Mouse (Mus musculus) stomach, embryonic 14.5 days (tissue): ENCODE results near the gene Cc2d1a. TPM values are rescaled to one million over a fixed set of nuclear protein-coding genes. Genes with fewer than 3 reads are reported as not detected.

ENCODE experiments used
- ATAC-seq: fragments of 200-750 bp; cut with Nextera tagmentation; 2 replicates; pipeline ENCODE4 v1.8.0; 2017; ENCODE audit warnings: low read depth, moderate TSS enrichment; ENCODE audit not compliant: insufficient number of reproducible peaks, insufficient read depth, low FRiP score
- H3K27ac ChIP-seq: fragments of 300-500 bp; sonication (generic); 2 replicates; pipeline ENCODE4 v1.5.1; 2014; ENCODE audit warnings: mild to moderate bottlenecking, low read length, moderate library complexity, mixed read lengths
- H3K27me3 ChIP-seq: fragments of 300-500 bp; sonication (generic); 2 replicates; pipeline ENCODE4 v1.6.1; 2014; ENCODE audit warnings: low read length, control low read depth, mixed read lengths; ENCODE audit not compliant: control insufficient read depth, insufficient read depth
- H3K36me3 ChIP-seq: fragments of 300-500 bp; sonication (generic); 2 replicates; pipeline ENCODE4 v1.6.1; 2014; ENCODE audit warnings: mild to moderate bottlenecking, control low read depth, low read length, moderate library complexity, mixed read lengths; ENCODE audit not compliant: control insufficient read depth, insufficient read depth
- H3K4me1 ChIP-seq: fragments of 300-500 bp; sonication (generic); 2 replicates; pipeline ENCODE4 v1.6.1; 2014; ENCODE audit warnings: low read length, control low read depth, mixed read lengths; ENCODE audit not compliant: control insufficient read depth, insufficient read depth
- H3K4me2 ChIP-seq: fragments of 300-500 bp; sonication (generic); replicated peaks from 2 replicates; pipeline ENCODE4 v1.6.1; 2014; ENCODE audit warnings: low read depth, low read length, control low read depth
- H3K4me3 ChIP-seq: fragments of 300-500 bp; sonication (generic); 2 replicates; pipeline ENCODE4 v1.5.1; 2014; ENCODE audit warnings: low read depth, low read length, control low read depth
- H3K9ac ChIP-seq: fragments of 300-500 bp; sonication (generic); replicated peaks from 2 replicates; pipeline ENCODE4 v1.6.1; 2014; ENCODE audit warnings: low read depth, mild to moderate bottlenecking, control low read depth, low read length, moderate library complexity, mixed read lengths
- H3K9me3 ChIP-seq: fragments of 300-500 bp; sonication (generic); 2 replicates; pipeline ENCODE4 v1.6.1; 2016; ENCODE audit warnings: low read depth, low read length, control low read depth; ENCODE audit not compliant: control insufficient read depth
- WGBS: fragments of 180-500 bp; shearing (Covaris S2); extraction: QIAGEN DNeasy Blood & Tissue Kit; methylation state at CpG from one replicate; pipeline ENCODE4 v1.1.7; 2014; 5-methylcytosine and 5-hydroxymethylcytosine counted together
- polyA plus RNA-seq: library from polyadenylated mRNA; unstranded; fragments of >200 nt; fragmentation: Nextera tagmentation; extraction: Ambion mirVana; gene quantifications from 2 replicates; pipeline ENCODE4 v1.2.1, GENCODE M21; 2014

Cc2d1a gene
- polyA plus RNA-seq, 1 experiment from 2014 or later = 18.2 TPM

GRCm38 (mm10) chr8:84104697-84105609, 42.8 kb downstream of the Cc2d1a start, which contains the start of gene Dcaf15:
Dcaf15 (minus strand) TSS chr8:84104768.
- peak; percentile 94 for ATAC-seq
- WGBS = 7% methylated on average over 42 of the region's 42 CpGs

GRCm38 (mm10) chr8:84104221-84104620, 43.5 kb downstream of the Cc2d1a start:
- WGBS = 0% methylated on average over 15 of the region's 29 CpGs
- H3K4me2 ChIP-seq = peak overlapping the region; percentile 68
- H3K9ac ChIP-seq = peak overlapping the region; percentile 60
- H3K4me1 ChIP-seq = peaks cover 15% of the 10 kb centered on the region
- no peaks in the 10 kb centered on the region for H3K27me3 ChIP-seq
- ATAC-seq = peak; percentile 74
- no peaks in the 10 kb centered on the region for H3K9me3 ChIP-seq
- peak overlapping the region; percentile 59 for H3K4me3 ChIP-seq
- peak overlapping the region; percentile 80 for H3K27ac ChIP-seq
- peaks cover 13% of the 10 kb centered on the region for H3K36me3 ChIP-seq

More at GRCm38 (mm10) chr8:84104697-84105609, 42.8 kb downstream of the Cc2d1a start, which contains the start of gene Dcaf15:
- H3K9me3 ChIP-seq = no peaks in the 10 kb centered on the region
- H3K27me3 ChIP-seq = no peaks in the 10 kb centered on the region
- H3K9ac ChIP-seq = peak within 1 kb of the TSS; percentile 60
- H3K4me3 ChIP-seq = peak within 1 kb of the TSS; percentile 59
- H3K4me1 ChIP-seq = peaks cover 15% of the 10 kb centered on the region
- H3K36me3 ChIP-seq = peaks cover 13% of the 10 kb centered on the region
- H3K27ac ChIP-seq = peak within 1 kb of the TSS; percentile 80
- peak within 1 kb of the TSS; percentile 68 for H3K4me2 ChIP-seq

- 51% methylated on average over 3 of the region's 3 CpGs for whole genome bisulfite sequencing
- no peak overlapping the region for H3K27ac ChIP-seq
- H3K27me3 ChIP-seq = no peaks in the 10 kb centered on the region
Observed at GRCm38 (mm10) chr8:84103601-84104000, 44.1 kb downstream of the Cc2d1a start.

GRCm38 (mm10) chr8:84101476-84102270, 46.1 kb downstream of the Cc2d1a start:
- peaks cover 37% of the 10 kb centered on the region for H3K36me3 ChIP-seq
- no peak overlapping the region for H3K9ac ChIP-seq
- WGBS = 93% methylated on average over 25 of the region's 25 CpGs
- H3K27ac ChIP-seq = no peak overlapping the region
- H3K4me2 ChIP-seq = no peak overlapping the region
- H3K9me3 ChIP-seq = no peaks in the 10 kb centered on the region
- H3K4me1 ChIP-seq = peaks cover 15% of the 10 kb centered on the region
- H3K4me3 ChIP-seq = no peak overlapping the region
- H3K27me3 ChIP-seq = no peaks in the 10 kb centered on the region
- no peak for ATAC-seq

More at GRCm38 (mm10) chr8:84103601-84104000, 44.1 kb downstream of the Cc2d1a start:
- Histone ChIP-seq H3K9ac (peak overlapping the region; percentile 60), H3K9me3 (no peaks in the 10 kb centered on the region), H3K36me3 (peaks cover 18% of the 10 kb centered on the region), H3K4me1 (peaks cover 15% of the 10 kb centered on the region), H3K4me3 (peak overlapping the region; percentile 59), H3K4me2 (peak overlapping the region; percentile 68)
- ATAC-seq = no peak

- Histone ChIP-seq H3K36me3 (peaks cover 63% of the 10 kb centered on the region), H3K27ac (no peak overlapping the region), H3K9ac (no peak overlapping the region), H3K4me1 (peaks cover 8% of the 10 kb centered on the region), H3K9me3 (no peaks in the 10 kb centered on the region), H3K4me3 (no peak overlapping the region), H3K4me2 (no peak overlapping the region), H3K27me3 (no peaks in the 10 kb centered on the region)
- ATAC-seq = no peak
- 96% methylated on average over 7 of the region's 7 CpGs for WGBS
Observed at GRCm38 (mm10) chr8:84098376-84098775, 49.4 kb downstream of the Cc2d1a start.

GRCm38 (mm10) chr8:84096061-84096460, 51.7 kb downstream of the Cc2d1a start:
- 65% methylated on average over 8 of the region's 8 CpGs for WGBS

GRCm38 (mm10) chr8:84090585-84090984, 57.2 kb downstream of the Cc2d1a start:
- no peaks in the 10 kb centered on the region for H3K9me3 ChIP-seq
- H3K4me1 ChIP-seq = no peaks in the 10 kb centered on the region
- H3K27ac ChIP-seq = no peak overlapping the region
- WGBS = 90% methylated on average over 8 of the region's 8 CpGs
- H3K9ac ChIP-seq = no peak overlapping the region
- H3K4me2 ChIP-seq = no peak overlapping the region
- H3K27me3 ChIP-seq = no peaks in the 10 kb centered on the region
- no peak overlapping the region for H3K4me3 ChIP-seq
- peaks cover 69% of the 10 kb centered on the region for H3K36me3 ChIP-seq
- no peak for ATAC-seq

More at GRCm38 (mm10) chr8:84096061-84096460, 51.7 kb downstream of the Cc2d1a start:
- Histone ChIP-seq H3K27me3 (no peaks in the 10 kb centered on the region), H3K9ac (no peak overlapping the region), H3K4me3 (no peak overlapping the region), H3K36me3 (peaks cover 63% of the 10 kb centered on the region), H3K4me2 (no peak overlapping the region), H3K4me1 (no peaks in the 10 kb centered on the region), H3K27ac (no peak overlapping the region), H3K9me3 (no peaks in the 10 kb centered on the region)
- ATAC-seq = no peak

GRCm38 (mm10) chr8:84089277-84089676, 58.5 kb downstream of the Cc2d1a start:
- 69% methylated on average over 9 of the region's 9 CpGs for WGBS
- no peak for ATAC-seq
- Histone ChIP-seq H3K4me2 (no peak overlapping the region), H3K9me3 (no peaks in the 10 kb centered on the region), H3K36me3 (peaks cover 60% of the 10 kb centered on the region), H3K9ac (no peak overlapping the region), H3K27me3 (no peaks in the 10 kb centered on the region), H3K27ac (no peak overlapping the region), H3K4me3 (no peak overlapping the region), H3K4me1 (no peaks in the 10 kb centered on the region)
